10 mouse cellular contexts compared by ENCODE assay signal in genomic region chr13:21170431-21171155, GRCm38 (mm10). TPM values are rescaled to one million over a fixed set of nuclear protein-coding genes. Genes with fewer than 3 reads are reported as not detected.
DNase-seq lines count a peak whose midpoint lies in the region; ATAC-seq and TF ChIP-seq lines count a peak whose summit lies in the region.
"Had no signal": no experiment of that assay in that cellular context is flagged by ENCODE, and none has a peak within 500 bp of the region (broad histone marks: within the 10 kb centered on the region; RNA-seq: fewer than 3 reads in every experiment).

No protein-coding gene starts in this region.

- intact Hi-C loops in left cerebral cortex, postnatal 36 days (cut with DNase I), result loop anchor here (5.0 kb wide), 3 partner anchors 47 to 157 kb away; no protein-coding TSS in a partner anchor

- H3K36me3 ChIP-seq in lung, embryonic 15.5 days, result no peaks in the 10 kb centered on the region
- H3K36me3 ChIP-seq in forebrain, embryonic 12.5 days (replicated peaks), result no peaks in the 10 kb centered on the region
- H3K36me3 ChIP-seq in limb, embryonic 12.5 days, result no peaks in the 10 kb centered on the region

- H3K9me3 ChIP-seq in lung, embryonic 15.5 days, result no peaks in the 10 kb centered on the region
- H3K9me3 ChIP-seq in forebrain, embryonic 12.5 days, result no peaks in the 10 kb centered on the region
- H3K9me3 ChIP-seq in limb, embryonic 12.5 days, result no peaks in the 10 kb centered on the region

- H3K27me3 ChIP-seq in lung, embryonic 15.5 days, result no peaks in the 10 kb centered on the region
- H3K27me3 ChIP-seq in forebrain, embryonic 12.5 days, result peaks cover 7% of the 10 kb centered on the region
- peaks cover 1% of the 10 kb centered on the region; the same call in 1 of the 2 replicates for H3K27me3 ChIP-seq in limb, embryonic 12.5 days

- DNase-seq in lung, postnatal 36 days, result no peak
- DNase-seq in left cerebral cortex, postnatal 36 days (ENCODE audit: low spot score in 2 of 2), result no peak
- DNase-seq in testis, postnatal 10 days (ENCODE audit: low spot score), result no peak
- DNase-seq in frontal cortex, postnatal 36 days (ENCODE audit: low spot score in 2 of 2), result no peak

- no peak for ATAC-seq in lung, embryonic 15.5 days (ENCODE audit: borderline replicate concordance, extremely low read depth, low FRiP score, low TSS enrichment)
- no peak for ATAC-seq in forebrain, embryonic 12.5 days (ENCODE audit: low FRiP score)
- ATAC-seq in limb, embryonic 12.5 days (ENCODE audit: insufficient number of reproducible peaks, insufficient read depth, low FRiP score, low TSS enrichment, low read depth), result no peak

- peak overlapping the region; percentile 90 for H3K4me2 ChIP-seq in lung, embryonic 15.5 days
- H3K4me2 ChIP-seq in forebrain, embryonic 12.5 days, result peak overlapping the region; percentile 55
- H3K4me2 ChIP-seq in limb, embryonic 12.5 days, result peak overlapping the region; percentile 87

- TF ChIP-seq POLR2A in olfactory bulb, adult 2 months (IDR thresholded peaks at IDR 0.05; ENCODE audit: insufficient read depth, low read depth, low read length), result no peak

- WGBS in lung, embryonic 15.5 days, result 48% methylated on average over 17 of the region's 17 CpGs
- WGBS in forebrain, embryonic 12.5 days, result 32% methylated on average over 17 of the region's 17 CpGs
- WGBS in limb, embryonic 12.5 days, result 37% methylated on average over 17 of the region's 17 CpGs
- WGBS in olfactory bulb, adult 2 months, result 67% methylated on average over 17 of the region's 17 CpGs

- H3K9ac ChIP-seq in lung, embryonic 15.5 days, result no peak overlapping the region; the same call in 1 of the 2 replicates
- peak overlapping the region; percentile 45 for H3K9ac ChIP-seq in forebrain, embryonic 12.5 days
- no peak overlapping the region for H3K9ac ChIP-seq in limb, embryonic 12.5 days (replicated peaks)

- no peak for TF ChIP-seq CTCF in olfactory bulb, adult 2 months (IDR thresholded peaks at IDR 0.05; ENCODE audit: insufficient read depth, low read depth, low read length)

- H3K4me1 ChIP-seq in lung, embryonic 15.5 days, result peaks cover 14% of the 10 kb centered on the region
- H3K4me1 ChIP-seq in forebrain, embryonic 12.5 days, result peaks cover 16% of the 10 kb centered on the region
- H3K4me1 ChIP-seq in limb, embryonic 12.5 days (replicated peaks), result peaks cover 6% of the 10 kb centered on the region
- peaks cover 3% of the 10 kb centered on the region for H3K4me1 ChIP-seq in olfactory bulb, adult 2 months (ENCODE audit: control insufficient read depth, insufficient read depth, low read length)

- H3K27ac ChIP-seq in lung, embryonic 15.5 days, result no peak overlapping the region
- H3K27ac ChIP-seq in forebrain, embryonic 12.5 days, result 0 out of 2 replicates have a peak overlapping the region, but pooled peaks have one; percentile 42
- peak overlapping the region; percentile 1; the same call in 1 of the 2 replicates for H3K27ac ChIP-seq in limb, embryonic 12.5 days
- no peak overlapping the region for H3K27ac ChIP-seq in olfactory bulb, adult 2 months (ENCODE audit: insufficient read depth, low read depth, low read length)

- peak overlapping the region; percentile 61 for H3K4me3 ChIP-seq in lung, embryonic 15.5 days
- H3K4me3 ChIP-seq in forebrain, embryonic 12.5 days (replicated peaks), result peak overlapping the region; percentile 51
- H3K4me3 ChIP-seq in limb, embryonic 12.5 days (replicated peaks), result peak overlapping the region; percentile 54
- peak overlapping the region; percentile 29 for H3K4me3 ChIP-seq in olfactory bulb, adult 2 months (ENCODE audit: insufficient read depth, low read depth, low read length)

RNA-seq across cellular contexts. Expression of gene Trim27, which starts 8.7 kb away (rescaled TPM):
- 147 and 148 TPM in 2 replicates for polyA plus RNA-seq in lung, embryonic 15.5 days (2015; fragmentation: Nextera tagmentation; extraction: Ambion mirVana)
- polyA plus RNA-seq in forebrain, embryonic 12.5 days (2016; fragmentation: Nextera tagmentation; extraction: Ambion mirVana), result 132 and 153 TPM in 2 replicates
- polyA plus RNA-seq in limb, embryonic 12.5 days (2016; fragmentation: Nextera tagmentation; extraction: Ambion mirVana), result 180 TPM in 2 replicates
- polyA plus RNA-seq in olfactory bulb, adult 2 months (2012; ENCODE audit: insufficient read depth, insufficient read length, low replicate concordance, missing spikeins), result not detected in 2 replicates
- total RNA-seq in left cerebral cortex, postnatal 36 days (2021), result 10 to 100 TPM; 34.0 TPM

RNA-seq across cellular contexts. Expression of gene Olfr1368, which starts 24.9 kb away (rescaled TPM):
- not detected in 2 replicates for polyA plus RNA-seq in lung, embryonic 15.5 days (2015; fragmentation: Nextera tagmentation; extraction: Ambion mirVana)
- not detected in 2 replicates for polyA plus RNA-seq in forebrain, embryonic 12.5 days (2016; fragmentation: Nextera tagmentation; extraction: Ambion mirVana)
- polyA plus RNA-seq in limb, embryonic 12.5 days (2016; fragmentation: Nextera tagmentation; extraction: Ambion mirVana), result not detected in 2 replicates
- not detected in 2 replicates for polyA plus RNA-seq in olfactory bulb, adult 2 months (2012; ENCODE audit: insufficient read depth, insufficient read length, low replicate concordance, missing spikeins)
- total RNA-seq in left cerebral cortex, postnatal 36 days (2021), result not detected
- total RNA-seq: adrenal gland, postnatal 10 days; gastrocnemius, postnatal 25 days had no signal

RNA-seq across cellular contexts. Expression of gene Olfr263, which starts 41.2 kb away (rescaled TPM):
- polyA plus RNA-seq in lung, embryonic 15.5 days (2015; fragmentation: Nextera tagmentation; extraction: Ambion mirVana), result not detected in 2 replicates
- not detected in 2 replicates for polyA plus RNA-seq in forebrain, embryonic 12.5 days (2016; fragmentation: Nextera tagmentation; extraction: Ambion mirVana)
- polyA plus RNA-seq in limb, embryonic 12.5 days (2016; fragmentation: Nextera tagmentation; extraction: Ambion mirVana), result not detected in 2 replicates
- polyA plus RNA-seq in olfactory bulb, adult 2 months (2012; ENCODE audit: insufficient read depth, insufficient read length, low replicate concordance, missing spikeins), result not detected in 2 replicates
- total RNA-seq in left cerebral cortex, postnatal 36 days (2021), result not detected
- total RNA-seq: adrenal gland, postnatal 10 days; gastrocnemius, postnatal 25 days had no signal

RNA-seq across cellular contexts. Expression of gene Olfr1369-ps1, which starts 59.3 kb away (rescaled TPM):
- 0.08 TPM in 1 of 2 replicates, not detected in the other for polyA plus RNA-seq in lung, embryonic 15.5 days (2015; fragmentation: Nextera tagmentation; extraction: Ambion mirVana)
- polyA plus RNA-seq in forebrain, embryonic 12.5 days (2016; fragmentation: Nextera tagmentation; extraction: Ambion mirVana), result not detected in 2 replicates
- not detected in 2 replicates for polyA plus RNA-seq in limb, embryonic 12.5 days (2016; fragmentation: Nextera tagmentation; extraction: Ambion mirVana)
- not detected in 2 replicates for polyA plus RNA-seq in olfactory bulb, adult 2 months (2012; ENCODE audit: insufficient read depth, insufficient read length, low replicate concordance, missing spikeins)
- not detected for total RNA-seq in left cerebral cortex, postnatal 36 days (2021)
- total RNA-seq: adrenal gland, postnatal 10 days; gastrocnemius, postnatal 25 days had no signal

Comparison
In these comparisons a context has a peak if more than half of its experiments do, and no peak if none do; other contexts are left out.
1. H3K27ac ChIP-seq: peak in forebrain, embryonic 12.5 days (single experiment) and limb, embryonic 12.5 days (single experiment); none in lung, embryonic 15.5 days (single experiment) and olfactory bulb, adult 2 months (single experiment).
2. RNA of gene Trim27, which starts 8.7 kb away (polyA plus RNA-seq): 180 TPM in limb, embryonic 12.5 days, 132 to 153 TPM in forebrain, embryonic 12.5 days and 147 to 148 TPM in lung, embryonic 15.5 days; not detected in olfactory bulb, adult 2 months; every median in the first group is over 100 times any median in the second.
3. Peak in every context shown above with its lines, with median percentiles within 50 percentile points of each other: H3K4me2 ChIP-seq and H3K4me3 ChIP-seq.